Mouse (Mus musculus) left cerebral cortex, adult 8-10 months (tissue): ENCODE measurements at regions not wholly inside any gene's neighbourhood (a gene's known extent, or its start where the extent isn't known, plus 50 kb on each side); places are given as distances from the start of the nearest gene placed in this dataset.
"Not testable (repeated sequence)": the region's sequence is repeated elsewhere in the genome, so short reads cannot be mapped to it uniquely, and the experiment has no call there.

ENCODE experiments used
- DNase-seq, 2 experiments: peaks; one replicate each; pipeline ENCODE4 v3.0.0; 2022; ENCODE audit warnings: low spot score in 2 of 2

DNA sequence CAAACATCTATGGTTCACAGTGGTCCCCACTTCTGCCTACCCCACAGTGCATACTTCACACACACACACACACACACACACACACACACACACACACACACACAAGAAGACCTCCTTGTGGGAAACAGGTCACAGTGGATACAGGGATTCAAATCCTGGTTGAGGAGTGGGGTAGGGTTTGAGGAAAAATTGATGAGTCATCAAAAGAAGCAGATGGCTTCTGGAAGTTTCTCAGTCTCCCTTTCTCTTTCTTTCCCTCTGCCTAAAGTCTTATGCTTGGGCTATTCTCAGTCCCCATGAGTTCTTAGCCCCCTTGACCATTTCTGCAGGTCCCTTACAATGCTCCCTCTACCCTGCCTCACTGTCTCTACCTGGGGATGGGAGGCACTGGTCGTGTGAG lies 56.4 kb downstream of the Rassf10 start:
- no peak for DNase-seq

DNA sequence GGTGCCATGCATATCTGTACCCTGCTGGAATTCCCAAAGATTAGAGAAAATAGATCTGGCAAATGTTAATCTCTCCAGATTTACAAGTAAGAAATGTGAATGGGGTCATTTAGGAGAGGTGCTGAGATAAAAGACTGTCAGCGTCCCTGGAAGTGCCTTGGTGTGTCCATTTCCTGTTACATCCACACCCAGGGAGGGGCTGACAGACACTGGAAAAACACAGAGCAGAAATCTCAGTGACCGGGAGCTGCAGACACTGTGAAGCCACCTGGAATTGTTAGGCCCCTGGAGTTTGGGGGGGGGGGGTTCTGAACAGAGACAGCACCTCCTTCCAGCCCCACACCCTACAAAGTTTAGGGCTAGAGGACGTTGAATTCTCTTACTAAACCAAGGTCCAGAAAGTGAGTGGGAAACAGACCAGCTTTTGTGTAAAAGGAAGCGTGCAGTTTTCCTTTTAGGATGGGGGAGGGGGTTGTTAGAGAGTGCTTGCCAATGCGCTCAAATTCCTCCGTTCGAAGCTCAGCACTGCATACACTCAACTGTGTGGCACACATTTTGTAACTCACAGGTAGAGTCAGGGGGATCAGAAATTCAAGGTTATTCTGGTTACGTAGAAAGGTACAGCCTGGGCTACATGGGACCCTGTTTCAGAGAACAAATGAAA lies 63.5 kb downstream of the Rassf10 start:
- no peak for DNase-seq

DNA sequence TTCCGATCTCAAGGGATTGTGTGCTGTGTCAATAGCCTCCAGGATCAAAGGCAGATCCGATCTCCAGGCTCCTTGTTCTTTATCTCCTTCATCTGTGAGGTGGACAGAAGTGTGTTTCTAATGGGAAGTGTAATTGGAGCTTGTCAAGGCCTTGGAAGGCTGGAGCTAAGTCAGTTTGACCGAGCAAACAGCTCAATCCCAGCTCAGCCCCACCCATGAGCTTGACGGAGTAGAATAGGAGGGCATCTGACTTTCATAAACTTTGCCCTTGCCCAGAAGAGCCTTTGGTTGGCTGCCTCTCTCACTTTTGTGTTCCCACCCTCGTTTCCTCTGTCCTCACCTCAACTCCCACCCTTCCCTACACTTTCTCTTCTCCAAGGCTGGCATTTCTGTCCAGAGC lies 67.7 kb downstream of the Rassf10 start:
- DNase-seq, result no peak

DNA sequence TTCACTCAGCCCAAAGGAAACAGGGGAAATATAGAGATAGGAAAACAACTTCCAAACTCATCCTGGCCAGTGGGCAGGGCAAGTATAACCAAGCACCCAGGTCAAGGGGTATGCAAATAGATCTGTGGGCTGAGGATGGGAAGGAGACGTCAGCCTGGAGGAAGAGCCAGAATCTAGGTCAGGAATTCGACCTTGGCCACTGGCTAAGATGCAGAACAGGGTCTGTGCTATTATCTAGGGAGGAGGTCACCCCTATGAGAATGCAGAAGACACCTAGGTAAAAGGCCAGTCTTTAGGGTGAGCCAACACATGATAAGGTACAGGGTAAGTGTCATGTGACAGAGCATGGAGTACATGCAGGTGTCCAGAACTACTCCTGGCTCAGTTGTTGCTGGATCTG lies 68.8 kb downstream of the Rassf10 start:
- no peak for DNase-seq

DNA sequence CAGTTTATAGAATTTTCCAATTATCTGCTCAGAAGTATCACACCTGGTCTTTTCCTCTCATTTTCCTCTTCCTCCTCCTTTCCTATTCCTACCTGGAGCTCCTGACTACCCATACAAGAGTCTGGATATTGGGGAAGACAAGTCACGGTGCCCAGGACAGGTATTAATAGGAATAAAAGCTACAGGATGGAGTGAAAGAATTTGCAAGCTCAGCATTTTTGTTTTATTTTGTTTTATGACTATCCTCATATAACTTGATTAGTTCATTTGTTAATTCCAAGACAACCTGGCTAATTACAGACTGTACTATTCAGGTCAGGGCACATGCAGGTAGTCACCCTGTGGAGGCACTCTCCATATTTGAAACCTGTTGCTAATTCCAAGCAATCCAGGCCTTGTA lies 72.0 kb downstream of the Rassf10 start:
- no peak for DNase-seq

DNA sequence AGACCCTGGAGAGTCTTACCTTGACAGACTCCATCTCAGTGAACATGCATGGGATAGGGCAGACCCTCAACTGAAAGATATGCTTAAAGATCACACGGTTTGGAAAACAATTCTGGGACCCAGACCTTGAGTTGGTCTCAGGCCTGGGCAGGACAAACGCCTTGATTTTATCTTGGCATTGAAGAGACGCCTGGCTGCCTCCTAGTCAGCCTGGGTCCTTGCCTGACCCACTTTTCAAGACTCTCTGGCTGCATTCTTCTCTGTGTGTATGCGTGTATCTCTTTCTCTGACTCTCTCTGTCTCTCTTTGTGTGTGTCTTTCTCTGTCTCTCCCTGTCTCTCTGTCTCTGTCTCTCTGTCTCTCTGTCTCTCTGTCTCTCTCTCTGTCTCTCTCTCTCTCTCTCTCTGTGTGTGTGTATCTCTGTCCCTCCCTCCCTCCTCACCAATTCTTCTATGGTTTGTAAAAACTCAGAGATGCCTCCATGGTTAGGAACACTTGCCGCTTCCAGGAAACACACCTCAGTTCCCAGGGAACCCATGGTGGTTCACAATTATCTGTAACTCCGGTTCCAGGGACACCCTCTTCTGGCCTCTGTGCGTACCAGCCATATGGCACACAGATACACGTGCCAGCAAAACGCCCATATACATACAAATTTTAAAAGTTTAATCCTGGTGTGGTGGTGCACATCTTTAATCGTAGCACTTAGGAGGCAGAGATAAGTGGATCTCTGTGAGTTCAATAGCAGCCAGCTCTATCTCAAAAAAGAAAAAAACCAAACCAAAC lies 72.7 kb downstream of the Rassf10 start:
- DNase-seq, result no peak

DNA sequence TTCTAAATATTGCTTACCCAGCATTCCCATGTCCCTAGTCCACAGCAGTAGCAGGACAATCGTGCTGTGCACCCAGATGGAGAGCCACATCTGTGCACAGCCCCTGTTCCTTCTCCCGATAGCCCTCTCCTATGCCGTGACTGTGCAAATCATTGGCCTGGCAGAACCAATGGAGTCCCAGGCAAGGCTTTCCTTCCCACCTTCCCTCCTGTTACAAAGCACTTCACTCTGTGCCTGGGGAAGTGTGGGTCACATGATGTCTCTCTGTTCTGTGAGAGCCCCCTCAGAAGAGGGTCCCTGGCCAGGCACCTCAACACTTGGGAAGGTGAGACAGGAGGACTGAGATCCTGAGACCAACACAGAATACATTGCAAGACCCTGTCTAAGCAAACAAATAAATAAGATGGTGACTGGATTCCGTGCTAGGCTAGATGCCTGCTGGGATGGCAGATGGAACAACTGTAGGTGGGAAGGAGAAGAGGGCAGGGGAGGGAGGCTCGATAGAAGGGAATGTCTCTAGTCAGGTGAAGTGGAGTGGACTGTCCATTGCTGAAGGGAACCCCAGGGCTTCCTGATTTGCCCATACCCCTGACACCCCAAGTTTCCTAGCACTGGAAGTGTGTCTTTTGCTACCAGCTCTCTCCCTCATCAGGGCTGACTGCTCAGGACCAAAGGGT lies 73.5 kb downstream of the Rassf10 start:
- DNase-seq, result no peak

DNA sequence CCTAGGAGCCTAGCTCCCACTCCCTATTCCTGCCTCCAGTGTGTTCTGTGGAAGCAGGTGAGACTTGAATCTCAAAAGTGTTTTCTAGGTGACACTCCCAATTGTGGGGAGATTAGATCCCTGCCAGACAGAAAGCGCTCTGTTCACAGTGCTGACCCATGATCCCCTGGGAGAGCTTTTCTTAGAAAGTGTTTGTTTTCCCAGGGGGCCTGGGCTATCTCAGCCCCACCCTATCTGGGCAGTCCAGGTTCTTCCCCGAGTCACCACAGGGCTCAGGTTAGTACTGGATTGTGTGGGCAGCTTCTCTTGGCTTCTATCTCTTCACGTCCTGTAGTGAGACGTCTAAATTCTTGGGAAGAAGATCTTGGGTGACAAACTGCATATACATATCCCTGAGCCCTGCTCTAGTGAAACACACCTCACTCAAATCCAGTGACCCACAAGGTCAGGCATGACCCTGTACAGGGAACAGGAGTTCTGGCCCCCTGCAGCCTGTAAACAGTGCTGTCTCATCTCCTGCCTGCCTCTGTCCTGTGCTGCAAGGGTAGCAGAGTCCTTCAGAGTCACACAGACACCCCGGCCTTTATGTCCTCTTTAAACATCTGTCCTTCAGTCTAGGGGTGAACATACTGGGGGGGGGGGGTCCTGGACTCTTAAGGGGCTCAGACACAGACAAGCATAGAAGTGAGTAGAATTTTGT lies 76.4 kb downstream of the Rassf10 start:
- no peak for DNase-seq

DNA sequence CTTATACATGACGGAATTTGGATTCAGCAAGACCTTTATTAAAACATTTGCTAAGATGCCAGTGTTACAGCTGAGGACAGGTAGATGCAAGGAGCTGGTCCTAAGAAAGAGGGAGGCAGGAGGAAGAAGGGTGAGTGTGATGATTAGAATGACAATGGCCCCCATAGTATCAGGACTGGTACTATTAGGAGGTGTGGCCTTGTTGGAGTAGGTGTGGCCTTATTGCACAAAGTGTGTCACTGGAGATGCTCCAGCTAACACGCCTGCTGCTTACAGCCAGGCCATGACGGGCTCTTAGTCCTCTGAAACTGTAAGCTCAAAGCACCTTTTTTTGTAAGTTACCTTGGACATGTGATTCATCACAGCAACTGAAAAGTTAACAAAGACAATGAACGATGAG lies 82.0 kb downstream of the Rassf10 start:
- no peak for DNase-seq

DNA sequence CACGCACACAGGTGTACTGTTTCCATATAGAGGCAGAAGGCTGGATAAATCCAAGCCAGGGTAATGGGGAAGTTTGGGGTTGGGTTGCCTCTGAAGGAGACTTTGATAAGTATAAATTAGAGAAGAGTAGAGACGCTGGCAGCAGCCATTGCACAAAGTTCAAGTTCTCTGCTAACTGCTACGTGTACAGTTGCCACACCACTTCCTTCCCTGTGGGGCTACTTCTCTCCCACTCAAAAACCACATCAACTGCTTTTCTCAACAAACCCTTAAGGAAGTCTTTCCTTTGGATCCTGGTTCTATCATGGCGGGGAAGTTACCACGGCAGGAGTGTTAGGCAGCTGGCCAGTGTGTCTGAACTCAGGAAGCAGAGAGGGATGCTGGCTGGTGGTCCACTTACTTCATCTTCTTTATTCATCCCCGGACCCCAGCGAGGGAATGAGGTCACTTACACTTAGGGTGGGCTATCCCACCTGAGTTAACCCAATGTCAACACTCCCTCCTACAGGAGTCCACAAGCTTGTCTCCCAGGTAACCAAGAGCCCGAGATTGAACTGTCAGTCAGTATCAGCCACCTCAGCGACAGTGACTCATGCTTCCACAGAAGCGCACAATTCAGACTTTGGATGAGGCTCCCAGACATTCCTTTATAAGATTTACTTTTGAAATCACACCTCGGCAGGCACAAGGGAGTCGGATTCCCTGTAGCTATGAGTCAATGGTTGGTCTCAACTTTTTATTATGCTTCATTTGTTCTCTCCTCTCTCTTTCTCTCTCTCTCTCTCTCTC lies 84.3 kb downstream of the Rassf10 start:
- DNase-seq, result no peak

DNA sequence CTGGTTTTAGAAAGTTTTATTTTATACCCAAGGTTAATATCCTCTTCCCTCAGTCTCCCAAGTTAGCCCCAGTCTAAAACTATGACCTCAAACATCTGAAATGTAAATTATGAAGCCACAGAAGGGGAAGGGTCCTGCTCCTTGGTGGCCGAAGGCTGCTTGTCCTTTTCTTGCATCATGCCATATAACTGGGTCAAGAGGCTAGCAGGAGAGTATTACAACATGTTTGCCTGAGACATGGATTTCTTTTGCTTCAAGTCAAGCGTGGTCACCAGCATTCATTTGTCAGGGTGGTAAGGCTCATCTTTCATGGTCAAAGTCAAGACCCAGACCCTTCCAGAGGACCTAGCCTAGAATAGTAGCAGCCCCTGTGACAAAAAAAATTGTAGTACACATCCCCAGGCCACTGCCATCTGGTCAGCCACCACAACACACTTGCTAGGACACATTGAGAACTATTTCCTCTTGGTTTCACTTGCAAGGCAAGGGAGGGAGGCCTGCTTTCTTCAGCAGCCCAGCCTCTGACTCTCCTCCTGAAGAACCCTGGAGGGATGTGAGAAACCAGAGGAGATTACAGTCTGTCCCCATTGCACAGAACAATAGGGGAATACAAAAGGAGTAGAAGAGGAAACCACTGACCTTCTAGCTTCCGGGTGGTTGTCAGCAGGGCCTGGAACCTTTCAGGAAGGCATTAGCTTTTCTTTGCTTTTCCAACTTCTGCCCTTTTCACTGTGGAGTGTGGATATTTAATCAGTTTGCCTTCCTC lies 85.3 kb downstream of the Rassf10 start:
- no peak for DNase-seq

DNA sequence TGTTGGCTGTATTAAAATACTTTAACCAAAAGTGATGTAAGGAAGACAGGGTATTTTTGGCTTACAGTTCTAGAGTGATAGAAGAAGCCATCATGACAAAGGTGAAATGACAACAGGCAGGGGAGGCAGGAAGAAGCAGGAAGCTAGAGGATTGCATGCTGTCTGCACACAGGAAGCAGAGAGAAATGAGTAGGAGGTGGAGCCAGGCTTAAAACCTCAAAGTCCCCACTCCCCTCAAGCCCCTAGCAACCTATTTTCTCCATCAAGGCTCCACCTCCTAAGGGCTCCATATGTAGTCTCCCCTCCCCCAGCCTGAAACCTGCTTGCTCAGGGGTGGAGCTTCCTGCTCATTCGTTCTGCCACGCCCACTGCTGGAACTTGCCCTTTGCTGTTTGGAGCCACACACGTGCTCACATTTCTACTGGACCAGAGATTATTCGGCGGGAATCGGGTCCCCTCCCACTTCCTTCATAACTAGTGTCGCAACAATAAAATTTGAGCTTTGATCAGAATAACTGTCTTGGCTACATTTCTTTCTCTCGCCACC lies 91.9 kb downstream of the Rassf10 start:
- DNase-seq, result not testable (repeated sequence)

DNA sequence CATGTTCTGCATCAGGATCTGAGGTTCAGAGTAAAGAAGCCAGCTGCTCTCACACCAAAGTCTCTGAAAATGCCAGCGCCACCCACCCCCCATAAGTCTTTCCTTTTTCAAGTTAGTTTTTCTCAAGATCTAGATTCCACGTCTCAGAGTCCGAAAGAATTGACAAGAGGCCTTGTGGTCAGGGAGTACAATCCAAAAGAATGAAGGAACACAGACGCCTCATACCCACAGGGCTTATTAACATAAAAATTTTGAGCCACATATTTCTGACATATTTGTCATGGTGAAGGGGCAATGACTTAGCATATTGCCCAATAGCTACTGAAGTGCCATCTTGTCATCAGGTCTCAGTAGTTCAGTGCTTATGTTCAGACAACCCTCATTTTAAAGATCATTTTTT lies 92.6 kb downstream of the Rassf10 start:
- no peak for DNase-seq

DNA sequence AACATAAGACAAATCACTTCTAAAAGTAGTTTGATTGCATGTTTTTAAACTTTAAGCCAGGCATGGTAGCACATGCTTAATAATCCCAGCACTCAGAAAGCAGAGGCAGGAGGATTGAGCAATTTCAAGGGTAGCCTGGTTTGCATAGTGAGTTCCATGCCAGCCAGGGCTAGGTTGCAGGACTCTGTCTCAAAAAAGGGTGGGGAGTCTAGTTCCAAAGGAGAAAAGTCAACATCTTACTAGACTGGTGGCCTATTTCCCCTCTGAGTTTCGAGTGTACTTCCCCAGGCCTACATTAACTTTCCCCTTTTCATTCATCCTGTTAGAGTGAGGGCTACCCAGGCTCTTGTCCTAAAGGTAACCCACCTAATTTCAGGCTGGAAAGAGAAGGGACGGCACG lies 93.8 kb downstream of the Rassf10 start:
- no peak for DNase-seq

DNA sequence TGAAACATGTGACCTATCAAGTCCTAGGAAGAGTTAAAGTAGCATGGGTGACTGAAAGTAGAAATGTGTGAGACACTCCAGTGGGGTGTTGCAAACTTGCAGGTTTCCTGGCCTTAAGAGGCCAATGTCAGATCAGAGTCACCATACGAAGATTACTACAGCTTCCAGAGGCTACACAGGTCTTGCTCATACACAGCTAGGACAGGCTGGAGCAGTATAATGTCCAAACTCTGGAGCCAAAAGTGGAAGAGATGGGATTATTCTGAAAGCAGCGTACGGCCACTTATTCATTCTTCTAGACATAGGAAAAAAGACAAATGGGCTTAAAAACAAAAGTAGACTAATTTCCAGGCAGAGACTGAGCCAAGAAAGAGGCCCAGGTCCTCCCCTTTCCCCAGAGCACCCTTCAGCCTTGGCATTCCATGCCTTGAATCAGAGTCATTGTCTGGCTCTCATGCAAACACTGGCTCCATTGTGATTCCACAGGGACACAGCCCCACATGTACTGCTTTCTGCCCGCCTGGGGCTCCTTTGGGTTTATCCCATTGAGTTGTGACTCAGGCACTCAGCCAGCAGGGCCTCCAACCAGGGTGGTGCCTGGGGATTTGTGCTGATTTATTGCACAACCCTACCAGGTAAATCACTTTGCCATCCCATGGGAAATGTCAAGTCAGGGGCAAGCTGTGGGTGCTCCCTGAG lies 94.5 kb downstream of the Rassf10 start:
- peak in 1 of 2 experiments; percentile 17 for DNase-seq

DNA sequence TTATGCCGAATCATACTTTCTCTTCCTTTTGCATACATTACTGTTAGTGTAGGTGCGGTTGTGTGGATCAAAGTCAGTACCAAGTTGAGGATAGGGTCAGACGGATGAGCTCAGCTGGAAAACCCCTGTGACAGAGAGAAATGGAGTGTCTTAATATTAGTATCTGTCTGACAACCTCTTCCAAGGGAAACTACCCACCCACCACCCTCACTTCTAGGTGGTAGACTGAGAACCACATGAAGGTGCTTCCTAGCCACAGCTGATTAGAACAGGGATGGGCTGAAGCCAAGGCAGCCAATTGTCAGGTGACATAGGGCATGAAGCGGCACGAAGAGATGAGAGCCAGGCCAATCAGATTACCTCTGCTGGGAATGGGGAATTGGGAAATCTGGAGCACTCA lies 95.7 kb downstream of the Rassf10 start:
- DNase-seq, result no peak

DNA sequence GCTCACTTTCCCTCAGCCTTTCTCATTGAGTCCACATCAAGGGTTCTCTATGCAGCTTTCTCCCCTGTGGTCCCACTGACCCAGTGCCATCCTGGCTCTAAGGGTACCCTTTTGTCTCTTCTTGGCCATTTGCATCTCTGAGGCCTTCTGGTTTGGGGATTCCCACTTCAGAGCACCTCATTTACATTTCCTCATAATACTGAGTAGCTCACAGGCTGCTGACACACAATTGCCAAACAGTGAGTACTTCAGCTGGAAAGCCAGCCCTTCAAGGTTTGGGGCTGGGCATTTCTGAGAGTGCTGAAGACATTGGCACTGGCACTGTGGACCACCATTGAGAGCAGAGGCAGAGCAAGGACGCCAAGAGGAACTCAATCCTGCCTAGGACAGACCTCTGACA lies 99.2 kb downstream of the Rassf10 start:
- DNase-seq, result no peak

DNA sequence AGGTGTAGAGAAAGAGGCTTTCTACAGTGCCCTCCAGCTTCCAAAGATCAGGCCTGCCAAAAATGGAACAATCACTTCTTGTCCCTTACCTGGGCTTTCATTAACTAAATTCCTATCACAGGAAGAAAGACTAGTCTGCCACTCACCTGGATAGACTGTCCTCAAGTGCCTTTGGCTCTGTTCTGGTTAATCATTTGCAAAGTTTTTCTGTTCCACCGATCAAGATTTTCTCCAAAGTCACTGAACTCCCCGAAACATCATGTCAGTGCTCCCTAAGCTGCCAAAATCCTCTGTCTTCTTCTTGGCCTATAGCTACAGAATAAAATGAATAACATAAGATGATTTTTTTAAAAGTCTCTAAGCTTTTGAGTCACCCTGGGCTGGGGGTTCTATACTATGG lies 102.7 kb downstream of the Rassf10 start:
- no peak for DNase-seq

DNA sequence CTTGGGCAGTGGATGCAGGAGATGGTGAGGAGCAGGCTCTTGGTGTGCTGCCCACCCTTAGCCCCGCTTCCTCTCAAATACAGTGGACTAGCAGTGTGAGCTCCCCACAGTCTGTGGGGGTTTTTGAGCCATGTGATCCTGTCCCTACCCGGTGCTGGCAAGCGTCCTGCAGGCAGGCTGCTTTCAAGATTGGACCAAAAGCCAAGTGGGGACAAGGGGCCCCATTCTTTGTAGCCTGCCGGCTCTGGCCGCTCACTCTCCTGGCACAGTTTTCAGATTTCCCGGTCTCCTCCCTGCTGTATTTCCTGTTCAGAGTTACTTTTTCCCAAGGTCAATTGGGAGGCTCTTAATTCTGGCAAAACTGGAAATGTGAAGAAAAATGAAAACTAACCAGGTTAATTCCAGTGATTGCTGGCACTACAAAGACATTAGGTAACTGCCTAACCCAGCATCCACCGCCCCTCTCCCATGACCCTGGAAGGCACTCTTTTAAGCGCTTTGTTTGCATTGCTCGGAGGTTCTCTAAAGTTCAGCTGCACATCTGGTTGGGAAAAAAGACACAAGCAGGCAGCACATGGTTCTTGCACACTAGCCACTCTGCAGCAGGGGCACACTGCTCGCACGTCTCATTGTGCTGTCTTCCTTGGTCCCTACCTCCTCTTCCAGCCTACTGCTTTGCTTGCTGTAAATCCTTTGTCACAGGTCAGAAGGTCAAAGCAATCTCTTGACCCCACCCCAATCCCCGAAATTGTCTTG lies 105.6 kb downstream of the Rassf10 start:
- DNase-seq, result peak in 1 of 2 experiments; percentile 52
